Mouse (Mus musculus) mouse embryonic stem cell (cell line): Measurements from ENCODE around the gene Safb2.

Source experiments
- in situ Hi-C, 2 experiments: fragments of 300-500 bp; cut with MboI; formaldehyde crosslinking; loops; 1 replicate in 1 of 2; 3 replicates in 1 of 2; pipeline ENCODE4 v1.14.3; 2019 to 2020; ENCODE audit warnings: low sequenced_read_pairs in 2 of 2, low pct_unique_long_range_greater_than_20kb in 1 of 2, mixed read lengths in 1 of 2; ENCODE audit not compliant: unreplicated experiment in 1 of 2

Gene Safb2

GRCm38 (mm10) chr17:56545945-56546344 lies 38.4 kb downstream of the Safb2 start:
- in situ Hi-C loops: loop anchor here in 1 of 2 experiments (10.0 kb wide), 1 partner anchor 191 kb away; no protein-coding TSS in a partner anchor

- in situ Hi-C loops: loop anchor here in 1 of 2 experiments (10.0 kb wide), 1 partner anchor 190 kb away; no protein-coding TSS in a partner anchor
These were observed 39.5 kb downstream of the Safb2 start for GRCm38 (mm10) chr17:56544699-56545387.

GRCm38 (mm10) chr17:56543684-56544224 lies 40.6 kb downstream of the Safb2 start:
- in situ Hi-C loops: loop anchor here in 1 of 2 experiments (10.0 kb wide), 1 partner anchor 189 kb away; no protein-coding TSS in a partner anchor

- in situ Hi-C loops: loop anchor here in 1 of 2 experiments (10.0 kb wide), 1 partner anchor 188 kb away; no protein-coding TSS in a partner anchor
These were observed 41.6 kb downstream of the Safb2 start for GRCm38 (mm10) chr17:56542736-56543135.

- in situ Hi-C loops: loop anchor here in 1 of 2 experiments (10.0 kb wide), 1 partner anchor 186 kb away; no protein-coding TSS in a partner anchor
These were observed 43.8 kb downstream of the Safb2 start for GRCm38 (mm10) chr17:56540562-56540975.

- in situ Hi-C loops: no loop called here
These were observed 46.5 kb downstream of the Safb2 start for GRCm38 (mm10) chr17:56537912-56538311.

GRCm38 (mm10) chr17:56536874-56537273 lies 47.5 kb downstream of the Safb2 start:
- in situ Hi-C loops: no loop called here

- in situ Hi-C loops: no loop called here
These were observed 48.2 kb downstream of the Safb2 start for GRCm38 (mm10) chr17:56536192-56536591.

- in situ Hi-C loops: no loop called here
These were observed 59.4 kb downstream of the Safb2 start for GRCm38 (mm10) chr17:56524943-56525342.

GRCm38 (mm10) chr17:56522744-56523143 lies 61.6 kb downstream of the Safb2 start:
- in situ Hi-C loops: no loop called here

- in situ Hi-C loops: no loop called here
These were observed 68.5 kb downstream of the Safb2 start for GRCm38 (mm10) chr17:56515690-56516410.

- in situ Hi-C loops: no loop called here
These were observed 69.5 kb downstream of the Safb2 start for GRCm38 (mm10) chr17:56514916-56515315.

- in situ Hi-C loops: no loop called here
These were observed 70.1 kb downstream of the Safb2 start for GRCm38 (mm10) chr17:56514330-56514729.

GRCm38 (mm10) chr17:56512310-56512709 lies 72.1 kb downstream of the Safb2 start, which contains the start of gene Znrf4:
Znrf4 (minus strand) TSS chr17:56512431.
- in situ Hi-C loops: no loop called here

- in situ Hi-C loops: no loop called here
These were observed 72.7 kb downstream of the Safb2 start for GRCm38 (mm10) chr17:56511707-56512090.

GRCm38 (mm10) chr17:56510970-56511706 lies 73.2 kb downstream of the Safb2 start:
- in situ Hi-C loops: no loop called here
